Mouse (Mus musculus) urinary bladder, postnatal 25 days (tissue): ENCODE measurements around the gene Meis2.

Experiments
- DNase-seq: peaks from one replicate; pipeline ENCODE4 v3.0.0; 2022; ENCODE audit warnings: low spot score

Meis2 gene

GRCm38 (mm10) chr2:115947714-115948226 lies 117.9 kb downstream of the Meis2 start:
- DNase-seq: no peak

DNA sequence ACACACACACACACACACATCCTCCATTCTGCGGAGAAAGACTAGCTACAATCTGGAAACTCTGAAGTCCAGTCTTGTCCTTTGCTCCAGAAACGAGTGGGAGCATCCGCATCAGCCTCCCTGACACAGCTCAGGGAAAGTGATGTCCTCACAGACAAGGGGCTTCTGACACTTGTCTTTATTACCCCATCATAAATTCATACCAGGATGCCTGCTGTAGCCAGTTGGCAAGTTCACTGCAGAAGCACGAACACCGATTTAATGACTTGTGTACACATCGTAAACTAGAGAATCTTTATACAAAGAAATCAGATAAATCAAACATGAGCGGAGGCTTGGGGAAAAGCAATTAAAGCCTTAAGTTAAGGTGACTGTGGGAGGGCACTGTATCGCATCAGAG lies 122.6 kb downstream of the Meis2 start:
- no peak for DNase-seq

GRCm38 (mm10) chr2:115939849-115940248 lies 125.8 kb downstream of the Meis2 start:
- DNase-seq: no peak

- DNase-seq: no peak
These were observed 126.6 kb downstream of the Meis2 start for GRCm38 (mm10) chr2:115938926-115939563.

GRCm38 (mm10) chr2:115938296-115938695 lies 127.3 kb downstream of the Meis2 start:
- no peak for DNase-seq

GRCm38 (mm10) chr2:115937896-115938295 lies 127.7 kb downstream of the Meis2 start:
- DNase-seq: no peak

DNA sequence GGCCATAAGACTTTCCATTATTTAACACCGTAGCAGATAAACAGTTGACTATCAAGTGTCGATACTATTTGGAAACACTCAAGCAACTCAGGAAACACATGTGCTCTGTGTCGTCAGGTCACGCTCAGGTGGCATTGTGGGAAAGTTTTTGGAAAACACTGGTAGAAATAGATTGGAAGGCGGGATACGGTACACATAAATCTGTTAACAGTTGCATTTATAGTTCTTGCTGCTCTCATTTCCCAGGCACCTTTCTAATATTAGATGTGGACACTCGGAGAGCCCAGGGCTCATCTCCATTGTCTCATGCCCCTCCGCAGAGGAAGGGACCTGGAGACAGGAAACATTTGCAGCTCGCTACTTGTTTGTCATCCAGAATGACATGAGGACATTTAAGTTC lies 128.9 kb downstream of the Meis2 start:
- no peak for DNase-seq

DNA sequence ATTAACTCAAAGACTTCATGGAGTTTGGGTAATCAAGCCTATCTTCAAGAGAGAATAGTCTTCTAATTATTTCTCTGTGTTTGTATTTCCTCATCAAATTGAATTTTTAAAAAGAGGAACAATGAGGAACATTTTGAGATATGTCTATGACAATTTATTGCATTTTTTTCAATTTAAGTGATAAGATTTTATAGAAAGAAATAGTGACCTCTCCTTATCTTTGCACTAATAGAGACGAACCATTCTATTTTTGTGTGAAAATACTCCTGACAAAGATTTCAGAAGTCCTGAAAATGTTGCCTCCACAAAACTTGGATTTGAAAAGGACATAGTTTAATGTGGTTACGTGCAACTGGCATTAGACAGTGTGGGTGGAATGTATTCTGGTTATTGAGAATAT lies 131.3 kb downstream of the Meis2 start:
- DNase-seq: no peak

DNA sequence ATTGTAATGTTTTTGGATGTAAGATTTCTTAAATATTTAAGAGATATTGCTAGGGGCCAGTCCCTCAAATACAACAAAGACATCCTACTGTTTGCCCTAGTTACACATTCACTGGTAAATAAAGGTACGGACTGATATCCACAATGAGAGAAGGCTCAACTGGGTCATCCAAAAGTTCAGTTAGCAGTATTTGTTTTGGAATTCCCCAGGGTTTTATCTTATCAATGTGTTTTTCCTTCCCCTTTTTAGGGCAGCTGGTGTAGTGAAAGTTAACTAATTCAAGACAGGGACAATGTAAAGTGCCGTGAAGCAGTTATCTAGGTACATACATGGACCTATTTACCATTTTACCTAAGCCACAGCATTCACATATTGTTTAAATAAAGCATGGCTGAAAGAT lies 132.4 kb downstream of the Meis2 start:
- no peak for DNase-seq

- no peak for DNase-seq
These were observed 139.9 kb downstream of the Meis2 start for GRCm38 (mm10) chr2:115925744-115926143.

GRCm38 (mm10) chr2:115924472-115924871 lies 141.2 kb downstream of the Meis2 start:
- DNase-seq: no peak

GRCm38 (mm10) chr2:115923247-115923646 lies 142.4 kb downstream of the Meis2 start:
- DNase-seq: no peak

GRCm38 (mm10) chr2:115921687-115922086 lies 144.0 kb downstream of the Meis2 start:
- no peak for DNase-seq

DNA sequence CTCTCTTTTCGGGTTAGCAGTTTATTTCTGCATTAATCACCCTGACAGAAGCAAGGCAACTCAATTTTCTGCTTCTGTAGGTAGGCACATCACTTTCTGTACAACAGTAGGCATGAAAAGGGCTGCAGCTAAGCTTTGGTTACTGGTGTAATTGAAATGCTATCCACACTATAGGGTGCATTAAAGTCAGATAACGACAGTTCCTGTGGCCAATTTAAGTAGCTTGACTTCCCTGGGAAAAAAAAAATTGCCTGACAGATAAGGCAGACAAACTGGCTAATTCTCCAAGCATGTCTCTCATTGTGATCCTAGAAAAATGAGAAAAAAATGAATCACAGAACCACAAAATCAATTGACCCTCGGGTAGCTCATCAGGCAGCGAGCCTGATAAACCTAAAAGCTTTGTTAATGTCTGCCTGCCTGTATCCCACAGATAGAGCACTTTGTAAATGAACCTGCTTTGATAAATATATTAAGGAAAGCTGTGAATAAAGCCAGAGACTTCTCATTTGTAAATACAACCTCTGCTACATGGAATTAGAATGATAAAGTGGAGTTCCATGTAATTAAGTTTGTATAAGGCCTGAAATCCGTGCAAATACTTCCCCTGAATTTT lies 145.2 kb downstream of the Meis2 start:
- DNase-seq: no peak

GRCm38 (mm10) chr2:115919141-115920071 lies 146.2 kb downstream of the Meis2 start:
- no peak for DNase-seq

- DNase-seq: no peak
These were observed 147.1 kb downstream of the Meis2 start for GRCm38 (mm10) chr2:115918561-115918960.

- DNase-seq: no peak
These were observed 151.1 kb downstream of the Meis2 start for GRCm38 (mm10) chr2:115914539-115914938.

- DNase-seq: no peak
These were observed 152.6 kb downstream of the Meis2 start for GRCm38 (mm10) chr2:115912948-115913529.

- DNase-seq: no peak
These were observed 153.6 kb downstream of the Meis2 start for GRCm38 (mm10) chr2:115911913-115912642.

- DNase-seq: no peak
These were observed 155.4 kb downstream of the Meis2 start for GRCm38 (mm10) chr2:115910217-115910616.

DNA sequence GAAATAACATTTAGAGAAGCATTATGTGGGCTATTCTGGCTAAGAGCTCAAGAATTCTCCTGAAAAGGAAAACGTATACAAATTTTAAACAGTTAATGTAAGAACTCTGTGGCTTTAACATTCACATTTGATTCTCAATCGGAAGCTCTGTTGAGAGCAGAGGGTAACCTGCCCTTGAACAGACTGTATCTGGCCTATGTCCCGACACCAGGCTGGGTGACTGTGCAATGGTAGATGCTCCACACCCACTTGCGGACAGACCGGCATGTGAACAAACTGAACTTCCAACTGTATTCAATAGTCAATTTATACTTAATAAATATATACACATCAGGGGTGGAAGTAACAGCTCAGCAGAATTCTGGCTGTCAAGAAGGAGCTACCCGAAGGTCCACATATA lies 164.6 kb downstream of the Meis2 start:
- no peak for DNase-seq

DNA sequence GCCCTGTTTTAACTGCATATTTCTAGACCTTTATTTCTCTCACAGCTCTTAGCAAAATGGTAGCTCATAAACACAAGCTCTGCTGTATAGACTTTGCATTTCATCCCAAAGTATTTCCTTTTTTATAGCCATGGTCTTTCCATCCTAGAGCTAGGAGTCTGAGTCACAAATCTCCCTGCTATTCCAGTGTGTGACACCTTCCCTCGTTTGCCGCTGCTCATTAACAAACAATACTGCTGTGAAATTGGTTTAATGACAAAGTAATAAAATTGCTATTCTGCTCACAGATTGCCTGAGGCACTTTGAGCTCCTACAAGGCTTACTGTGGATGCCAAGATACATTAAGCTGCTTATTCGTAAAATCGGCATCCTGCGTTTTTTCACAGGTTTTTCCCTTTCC lies 168.1 kb downstream of the Meis2 start:
- no peak for DNase-seq
